In the genomic region with DNA sequence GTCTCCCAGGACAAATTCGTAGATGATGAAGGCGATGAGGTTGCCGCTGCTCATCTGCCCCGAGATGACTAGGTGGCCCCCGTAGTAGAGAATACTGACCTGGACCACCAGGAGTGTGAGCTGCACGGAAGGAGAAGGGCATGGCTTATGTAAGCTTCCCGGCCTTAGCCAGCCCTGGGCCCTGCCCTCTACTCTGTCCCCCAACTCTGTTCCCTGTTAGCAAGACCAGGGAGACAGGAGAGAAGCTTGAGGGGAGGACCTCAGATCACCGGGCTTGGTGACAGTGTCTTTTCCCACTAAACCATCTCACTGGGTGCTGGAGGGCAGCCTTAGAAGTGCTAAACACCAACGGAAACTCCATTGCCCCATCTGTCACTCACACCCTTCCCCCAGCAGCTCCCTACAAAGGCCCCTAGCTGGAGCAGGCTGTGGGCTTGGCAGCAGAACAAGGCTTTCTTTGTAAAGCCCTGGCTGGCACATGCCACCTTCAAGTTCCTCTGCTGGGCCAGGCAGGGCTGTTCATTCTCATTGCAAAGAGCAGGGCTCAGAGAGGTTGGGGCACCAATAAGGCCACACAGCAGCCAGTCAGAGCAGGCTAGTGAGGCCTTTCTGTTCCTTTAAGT, we compare ENCODE assay signal across 9 mouse cellular contexts. TPM values are rescaled to one million over a fixed set of nuclear protein-coding genes. Genes with fewer than 3 reads are reported as not detected.
DNase-seq lines count a peak whose midpoint lies in the region; ATAC-seq lines count a peak whose summit lies in the region.
"Had no signal": no experiment of that assay in that cellular context is flagged by ENCODE, and none has a peak within 500 bp of the region (broad histone marks: within the 10 kb centered on the region; RNA-seq: fewer than 3 reads in every experiment).

No protein-coding gene starts in this region.

- H3K4me1 ChIP-seq in heart, embryonic 10.5 days = peaks cover 74% of the 10 kb centered on the region
- H3K4me1 ChIP-seq in heart, embryonic 11.5 days (ENCODE audit: control insufficient read depth, insufficient read depth, low read length) = peaks cover 25% of the 10 kb centered on the region
- peaks cover 34% of the 10 kb centered on the region for H3K4me1 ChIP-seq in hindbrain, embryonic 12.5 days
- H3K4me1 ChIP-seq in limb, embryonic 12.5 days (replicated peaks) = peaks cover 6% of the 10 kb centered on the region; the same call in 1 of the 2 replicates

- H3K9ac ChIP-seq in heart, embryonic 11.5 days (ENCODE audit: low read depth, low read length) = no peak overlapping the region
- H3K9ac ChIP-seq in hindbrain, embryonic 12.5 days = no peak overlapping the region
- H3K9ac ChIP-seq in limb, embryonic 12.5 days (replicated peaks) = no peak overlapping the region
- H3K9ac ChIP-seq: heart, embryonic 13.5 days had no signal

- H3K27me3 ChIP-seq in heart, embryonic 10.5 days (ENCODE audit: insufficient read depth, poor library complexity, severe bottlenecking) = 0 out of 2 replicates have a peak, but pooled peaks cover 4% of the 10 kb centered on the region
- H3K27me3 ChIP-seq in heart, embryonic 11.5 days (ENCODE audit: control insufficient read depth, insufficient read depth, low read length) = peaks cover 2% of the 10 kb centered on the region; the same call in 1 of the 2 replicates
- H3K27me3 ChIP-seq in hindbrain, embryonic 12.5 days = no peaks in the 10 kb centered on the region; the same call in 1 of the 2 replicates
- H3K27me3 ChIP-seq in limb, embryonic 12.5 days = no peaks in the 10 kb centered on the region

- DNase-seq in heart, embryonic 10.5 days (ENCODE audit: low spot score) = no peak
- DNase-seq in cerebellum, postnatal 14 days = peak; percentile 58 to 64
- DNase-seq in right cerebral cortex, postnatal 25 days = peak; percentile 64
- DNase-seq in urinary bladder, postnatal 4 days (ENCODE audit: low spot score in 2 of 2) = no peak

- no peak for ATAC-seq in heart, embryonic 11.5 days (replicated peaks; ENCODE audit: insufficient number of reproducible peaks, low FRiP score, low TSS enrichment)
- peak; percentile 72 for ATAC-seq in hindbrain, embryonic 12.5 days (ENCODE audit: low FRiP score)
- no peak for ATAC-seq in limb, embryonic 12.5 days (ENCODE audit: insufficient number of reproducible peaks, insufficient read depth, low FRiP score, low TSS enrichment, low read depth)
- no peak for ATAC-seq in activated CD4-positive, CD25-positive, alpha-beta regulatory T cell, adult 4 months

- H3K27ac ChIP-seq in heart, embryonic 10.5 days = 0 out of 2 replicates have a peak overlapping the region, but pooled peaks have one; percentile 49
- H3K27ac ChIP-seq in heart, embryonic 11.5 days (ENCODE audit: low read depth, low read length) = no peak overlapping the region
- H3K27ac ChIP-seq in hindbrain, embryonic 12.5 days = peak overlapping the region; percentile 56
- 0 out of 2 replicates have a peak overlapping the region, but pooled peaks have one; percentile 19 for H3K27ac ChIP-seq in limb, embryonic 12.5 days
- H3K27ac ChIP-seq: heart, embryonic 13.5 days had no signal

- H3K36me3 ChIP-seq in heart, embryonic 10.5 days = no peaks in the 10 kb centered on the region
- no peaks in the 10 kb centered on the region for H3K36me3 ChIP-seq in heart, embryonic 11.5 days (ENCODE audit: control insufficient read depth, insufficient read depth, low read length)
- no peaks in the 10 kb centered on the region for H3K36me3 ChIP-seq in hindbrain, embryonic 12.5 days
- H3K36me3 ChIP-seq in limb, embryonic 12.5 days = no peaks in the 10 kb centered on the region
- H3K36me3 ChIP-seq: heart, embryonic 13.5 days had no signal

- H3K9me3 ChIP-seq in heart, embryonic 10.5 days = no peaks in the 10 kb centered on the region
- no peaks in the 10 kb centered on the region for H3K9me3 ChIP-seq in heart, embryonic 11.5 days (replicated peaks; ENCODE audit: control insufficient read depth, low read length)
- H3K9me3 ChIP-seq in hindbrain, embryonic 12.5 days (replicated peaks) = no peaks in the 10 kb centered on the region
- no peaks in the 10 kb centered on the region for H3K9me3 ChIP-seq in limb, embryonic 12.5 days
- H3K9me3 ChIP-seq: heart, embryonic 13.5 days had no signal

- H3K4me2 ChIP-seq in heart, embryonic 11.5 days = no peak overlapping the region
- no peak overlapping the region; the same call in 1 of the 2 replicates for H3K4me2 ChIP-seq in hindbrain, embryonic 12.5 days (replicated peaks)
- H3K4me2 ChIP-seq in limb, embryonic 12.5 days = no peak overlapping the region
- H3K4me2 ChIP-seq: heart, embryonic 13.5 days had no signal

- no peak overlapping the region for H3K4me3 ChIP-seq in heart, embryonic 10.5 days
- H3K4me3 ChIP-seq in heart, embryonic 11.5 days (ENCODE audit: low read depth, low read length) = no peak overlapping the region
- H3K4me3 ChIP-seq in hindbrain, embryonic 12.5 days = no peak overlapping the region
- no peak overlapping the region for H3K4me3 ChIP-seq in limb, embryonic 12.5 days (replicated peaks)
- H3K4me3 ChIP-seq: heart, embryonic 13.5 days had no signal

- WGBS in heart, embryonic 10.5 days = 54% methylated on average over 9 of the region's 9 CpGs
- WGBS in heart, embryonic 11.5 days (ENCODE audit: insufficient replicate concordance) = 55% methylated on average over 9 of the region's 9 CpGs
- WGBS in hindbrain, embryonic 12.5 days = 59% methylated on average over 9 of the region's 9 CpGs
- WGBS in limb, embryonic 12.5 days = 57% methylated on average over 9 of the region's 9 CpGs

RNA-seq across cellular contexts. Expression of gene Abcb9, which starts 16.7 kb away (rescaled TPM):
- 0.89 and 2.4 TPM in 2 replicates for polyA plus RNA-seq in heart, embryonic 10.5 days (2016; fragmentation: Nextera tagmentation; extraction: Ambion mirVana)
- polyA plus RNA-seq in heart, embryonic 11.5 days (2014; fragmentation: Nextera tagmentation; extraction: Ambion mirVana) = 1.1 and 1.4 TPM in 2 replicates
- 3.7 and 3.8 TPM in 2 replicates for polyA plus RNA-seq in hindbrain, embryonic 12.5 days (2016; fragmentation: Nextera tagmentation; extraction: Ambion mirVana)
- 0.66 and 1.5 TPM in 2 replicates for polyA plus RNA-seq in limb, embryonic 12.5 days (2016; fragmentation: Nextera tagmentation; extraction: Ambion mirVana)
- polyA plus RNA-seq in activated CD4-positive, CD25-positive, alpha-beta regulatory T cell, adult 4 months (2017; shearing (Covaris generic)) = 10 to 100 TPM; 12.0 to 23.4 TPM

RNA-seq across cellular contexts. Expression of gene Ogfod2, which starts 33.2 kb away (rescaled TPM):
- 19.6 and 20.1 TPM in 2 replicates for polyA plus RNA-seq in heart, embryonic 10.5 days (2016; fragmentation: Nextera tagmentation; extraction: Ambion mirVana)
- 13.6 and 14.8 TPM in 2 replicates for polyA plus RNA-seq in heart, embryonic 11.5 days (2014; fragmentation: Nextera tagmentation; extraction: Ambion mirVana)
- 19.6 and 25.7 TPM in 2 replicates for polyA plus RNA-seq in hindbrain, embryonic 12.5 days (2016; fragmentation: Nextera tagmentation; extraction: Ambion mirVana)
- 13.9 and 18.5 TPM in 2 replicates for polyA plus RNA-seq in limb, embryonic 12.5 days (2016; fragmentation: Nextera tagmentation; extraction: Ambion mirVana)
- 10 to 100 TPM; 16.3 to 21.2 TPM for polyA plus RNA-seq in activated CD4-positive, CD25-positive, alpha-beta regulatory T cell, adult 4 months (2017; shearing (Covaris generic))

RNA-seq across cellular contexts. Expression of gene Arl6ip4, which starts 37.0 kb away (rescaled TPM):
- polyA plus RNA-seq in heart, embryonic 10.5 days (2016; fragmentation: Nextera tagmentation; extraction: Ambion mirVana) = 86.9 and 116 TPM in 2 replicates
- 65.7 and 74.6 TPM in 2 replicates for polyA plus RNA-seq in heart, embryonic 11.5 days (2014; fragmentation: Nextera tagmentation; extraction: Ambion mirVana)
- 86.4 and 88.8 TPM in 2 replicates for polyA plus RNA-seq in hindbrain, embryonic 12.5 days (2016; fragmentation: Nextera tagmentation; extraction: Ambion mirVana)
- polyA plus RNA-seq in limb, embryonic 12.5 days (2016; fragmentation: Nextera tagmentation; extraction: Ambion mirVana) = 117 and 127 TPM in 2 replicates
- polyA plus RNA-seq in activated CD4-positive, CD25-positive, alpha-beta regulatory T cell, adult 4 months (2017; shearing (Covaris generic)) = 10 to 100 TPM; 59.1 to 76.7 TPM

RNA-seq across cellular contexts. Expression of gene Vps37b, which starts 46.8 kb away (rescaled TPM):
- 54.0 and 61.4 TPM in 2 replicates for polyA plus RNA-seq in heart, embryonic 10.5 days (2016; fragmentation: Nextera tagmentation; extraction: Ambion mirVana)
- polyA plus RNA-seq in heart, embryonic 11.5 days (2014; fragmentation: Nextera tagmentation; extraction: Ambion mirVana) = 43.3 and 48.2 TPM in 2 replicates
- 70.8 and 78.6 TPM in 2 replicates for polyA plus RNA-seq in hindbrain, embryonic 12.5 days (2016; fragmentation: Nextera tagmentation; extraction: Ambion mirVana)
- polyA plus RNA-seq in limb, embryonic 12.5 days (2016; fragmentation: Nextera tagmentation; extraction: Ambion mirVana) = 40.7 and 41.6 TPM in 2 replicates
- 10 to 100 TPM; 17.6 to 22.8 TPM for polyA plus RNA-seq in activated CD4-positive, CD25-positive, alpha-beta regulatory T cell, adult 4 months (2017; shearing (Covaris generic))

Comparison
In these comparisons a context has a peak if more than half of its experiments do, and no peak if none do; other contexts are left out.
1. DNase-seq: peak in cerebellum, postnatal 14 days (2 of 2) and right cerebral cortex, postnatal 25 days (single experiment); none in heart, embryonic 10.5 days (single experiment) and urinary bladder, postnatal 4 days (0 of 2).